Mouse (Mus musculus) forebrain, embryonic 14.5 days (tissue): ENCODE results near the gene Gm11042. TPM values are rescaled to one million over a fixed set of nuclear protein-coding genes. Genes with fewer than 3 reads are reported as not detected.
A peak's percentile ranks its signal among the peaks of the same experiment; 100 is the strongest.

Experiments
- ATAC-seq: fragments of 200-750 bp; cut with Nextera tagmentation; 2 replicates; pipeline ENCODE4 v1.8.0; 2017; ENCODE audit warnings: mild to moderate bottlenecking, moderate library complexity
- DNase-seq: peaks from one replicate; pipeline ENCODE4 v3.0.0-alpha.2; 2015; ENCODE audit warnings: low spot score
- H3K27ac ChIP-seq: fragments of 300-500 bp; sonication (generic); 2 replicates; pipeline ENCODE4 v1.5.1; 2014; ENCODE audit warnings: low read depth, mild to moderate bottlenecking, control low read depth, low read length, moderate library complexity
- H3K27me3 ChIP-seq: fragments of 300-500 bp; sonication (generic); replicated peaks from 2 replicates; pipeline ENCODE4 v1.6.1; 2014; ENCODE audit warnings: low read length, control low read depth, mixed read lengths; ENCODE audit not compliant: control insufficient read depth, insufficient read depth
- H3K36me3 ChIP-seq: fragments of 300-500 bp; sonication (generic); 2 replicates; pipeline ENCODE4 v1.6.1; 2014; ENCODE audit warnings: low read length, control low read depth; ENCODE audit not compliant: control insufficient read depth, insufficient read depth
- H3K4me1 ChIP-seq: fragments of 300-500 bp; sonication (generic); 2 replicates; pipeline ENCODE4 v1.6.1; 2014; ENCODE audit warnings: antibody characterized with exemption, low read length, control low read depth; ENCODE audit not compliant: control insufficient read depth, insufficient read depth
- H3K4me2 ChIP-seq: fragments of 300-500 bp; sonication (generic); 2 replicates; pipeline ENCODE4 v1.6.1; 2014; ENCODE audit warnings: mild to moderate bottlenecking, control low read depth, low read length
- H3K4me3 ChIP-seq: fragments of 300-500 bp; sonication (generic); 2 replicates; pipeline ENCODE4 v1.5.1; 2014; ENCODE audit warnings: low read depth, low read length, control low read depth
- H3K9ac ChIP-seq: fragments of 300-500 bp; sonication (generic); 2 replicates; pipeline ENCODE4 v1.6.1; 2014; ENCODE audit warnings: mild to moderate bottlenecking, low read length, control low read depth, moderate library complexity
- H3K9me3 ChIP-seq: fragments of 300-500 bp; sonication (generic); replicated peaks from 2 replicates; pipeline ENCODE4 v1.6.1; 2016; ENCODE audit warnings: low read length, control low read depth, mixed read lengths; ENCODE audit not compliant: control insufficient read depth
- WGBS: fragments of 180-500 bp; shearing (Covaris S2); extraction: QIAGEN DNeasy Blood & Tissue Kit; methylation state at CpG from one replicate; pipeline ENCODE4 v1.1.7; 2014; 5-methylcytosine and 5-hydroxymethylcytosine counted together
- polyA plus RNA-seq: library from polyadenylated mRNA; unstranded; fragments of >200 nt; fragmentation: Nextera tagmentation; extraction: Ambion mirVana; gene quantifications from 2 replicates; pipeline ENCODE4 v1.2.1, GENCODE M21; 2014

Gene Gm11042
- polyA plus RNA-seq, 1 experiment from 2014 or later, result not detected

GRCm38 (mm10) chr12:74333016-74333415 is 16.8 kb upstream of the Gm11042 start:
- DNase-seq, result peak; percentile 84
- WGBS, result 19% methylated on average over 13 of the region's 13 CpGs
- no peaks in the 10 kb centered on the region for H3K4me1 ChIP-seq
- no peak overlapping the region for H3K9ac ChIP-seq
- H3K36me3 ChIP-seq, result no peaks in the 10 kb centered on the region
- H3K4me2 ChIP-seq, result no peak overlapping the region
- ATAC-seq, result peak; percentile 76
- H3K27me3 ChIP-seq, result no peaks in the 10 kb centered on the region
- no peak overlapping the region for H3K4me3 ChIP-seq
- H3K27ac ChIP-seq, result no peak overlapping the region
- no peaks in the 10 kb centered on the region for H3K9me3 ChIP-seq

- no peak for ATAC-seq
- Histone ChIP-seq H3K9me3 (no peaks in the 10 kb centered on the region), H3K4me1 (no peaks in the 10 kb centered on the region), H3K27ac (no peak overlapping the region), H3K36me3 (no peaks in the 10 kb centered on the region), H3K27me3 (no peaks in the 10 kb centered on the region), H3K9ac (no peak overlapping the region), H3K4me2 (no peak overlapping the region), H3K4me3 (no peak overlapping the region)
- DNase-seq, result no peak
- WGBS, result 89% methylated on average over 6 of the region's 6 CpGs
Measured at GRCm38 (mm10) chr12:74329759-74330158, 13.6 kb upstream of the Gm11042 start.

GRCm38 (mm10) chr12:74326644-74327043 is 10.4 kb upstream of the Gm11042 start:
- 90% methylated on average over 3 of the region's 3 CpGs for WGBS
- no peak overlapping the region for H3K4me2 ChIP-seq
- no peak overlapping the region for H3K9ac ChIP-seq
- no peak for ATAC-seq
- peak; percentile 24 for DNase-seq
- H3K36me3 ChIP-seq, result no peaks in the 10 kb centered on the region
- H3K4me1 ChIP-seq, result no peaks in the 10 kb centered on the region
- no peak overlapping the region for H3K27ac ChIP-seq
- no peaks in the 10 kb centered on the region for H3K27me3 ChIP-seq
- H3K4me3 ChIP-seq, result no peak overlapping the region
- no peaks in the 10 kb centered on the region for H3K9me3 ChIP-seq

- Histone ChIP-seq H3K27me3 (no peaks in the 10 kb centered on the region), H3K27ac (no peak overlapping the region), H3K4me2 (no peak overlapping the region), H3K9me3 (no peaks in the 10 kb centered on the region), H3K4me3 (no peak overlapping the region), H3K36me3 (no peaks in the 10 kb centered on the region), H3K9ac (no peak overlapping the region), H3K4me1 (no peaks in the 10 kb centered on the region)
- ATAC-seq (no peak), DNase-seq (no peak)
- 89% methylated on average over 5 of the region's 5 CpGs for WGBS
Measured at GRCm38 (mm10) chr12:74321981-74322380, 5.8 kb upstream of the Gm11042 start.

DNA sequence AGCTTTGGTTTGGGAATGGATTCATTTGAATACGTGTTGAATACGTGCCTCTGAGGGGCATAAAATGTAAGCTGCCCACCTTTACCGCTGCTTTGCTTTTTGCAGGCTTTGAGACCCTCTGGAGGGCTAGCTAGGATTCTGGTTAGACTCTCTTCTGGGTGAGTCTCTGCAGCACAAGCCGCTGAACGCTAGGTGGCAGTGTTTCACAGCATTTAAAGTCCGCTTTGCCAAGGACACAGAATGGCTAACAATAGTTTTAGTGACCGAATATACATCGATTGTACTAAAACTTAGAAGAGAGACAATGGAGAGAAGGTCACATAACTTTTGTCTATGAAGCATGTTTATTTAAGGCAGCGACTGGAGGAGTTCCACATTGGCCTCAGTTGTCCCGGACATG is 4.1 kb upstream of the Gm11042 start:
- no peaks in the 10 kb centered on the region for H3K9me3 ChIP-seq
- no peaks in the 10 kb centered on the region for H3K4me1 ChIP-seq
- DNase-seq (peak; percentile 92), ATAC-seq (peak; percentile 38; the same call in 1 of the 2 replicates)
- 16% methylated on average over 10 of the region's 10 CpGs for WGBS
- no peak overlapping the region for H3K9ac ChIP-seq
- H3K36me3 ChIP-seq, result no peaks in the 10 kb centered on the region
- no peaks in the 10 kb centered on the region for H3K27me3 ChIP-seq
- no peak overlapping the region for H3K27ac ChIP-seq
- no peak overlapping the region for H3K4me3 ChIP-seq
- no peak overlapping the region for H3K4me2 ChIP-seq

DNA sequence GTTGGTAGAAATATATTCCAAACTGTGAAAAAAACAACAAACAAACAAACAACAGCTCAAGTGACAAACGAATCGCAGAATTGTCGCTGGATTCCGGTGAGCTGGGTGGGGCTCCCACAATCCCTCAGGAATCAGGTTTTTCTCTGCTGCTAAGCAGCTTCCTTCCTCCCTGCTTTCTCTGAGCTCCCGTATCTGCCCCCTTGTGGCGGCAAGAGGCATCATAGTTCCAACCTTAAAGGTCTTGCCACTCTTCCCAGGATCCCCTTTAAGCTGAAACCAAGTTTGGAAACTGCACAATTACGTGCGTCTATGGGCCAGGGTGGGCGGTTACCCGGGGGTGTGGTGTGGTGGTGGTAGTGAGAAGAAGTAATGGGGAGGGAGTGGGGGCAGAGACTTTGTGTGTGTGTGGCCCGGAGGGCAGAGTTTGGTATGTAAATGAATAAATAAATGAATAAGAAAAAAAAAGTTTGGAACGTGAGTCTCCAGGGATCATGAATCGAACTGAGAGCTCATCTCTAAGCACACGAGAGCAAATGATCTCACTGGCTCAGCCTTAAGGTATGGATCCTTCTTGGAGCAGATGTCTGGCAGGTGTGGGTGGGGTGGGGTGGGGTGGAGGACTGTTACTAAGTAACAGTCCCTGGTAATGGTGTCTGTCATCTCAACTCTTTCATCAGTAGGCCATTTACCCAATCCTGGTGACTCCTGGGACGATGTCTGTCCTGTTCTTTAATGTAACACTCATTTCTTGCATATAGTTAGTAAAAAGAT is 980 bp upstream of the Gm11042 start:
- no peaks in the 10 kb centered on the region for H3K36me3 ChIP-seq
- peak overlapping the region; percentile 64 for H3K4me2 ChIP-seq
- DNase-seq (peak; percentile 96), ATAC-seq (peak; percentile 92)
- peak overlapping the region; percentile 37 for H3K4me3 ChIP-seq
- 14% methylated on average over 15 of the region's 15 CpGs for WGBS
- H3K9me3 ChIP-seq, result no peaks in the 10 kb centered on the region
- H3K27ac ChIP-seq, result peak overlapping the region; percentile 85
- no peaks in the 10 kb centered on the region for H3K4me1 ChIP-seq
- no peaks in the 10 kb centered on the region for H3K27me3 ChIP-seq
- peak overlapping the region; percentile 68 for H3K9ac ChIP-seq

- no peak overlapping the region for H3K4me2 ChIP-seq
- no peak overlapping the region for H3K9ac ChIP-seq
- no peaks in the 10 kb centered on the region for H3K27me3 ChIP-seq
- 39% methylated on average over 2 of the region's 2 CpGs for WGBS
- no peak for DNase-seq
- H3K9me3 ChIP-seq, result no peaks in the 10 kb centered on the region
- no peak overlapping the region for H3K27ac ChIP-seq
- H3K4me1 ChIP-seq, result no peaks in the 10 kb centered on the region
- ATAC-seq, result no peak
- no peak overlapping the region for H3K4me3 ChIP-seq
- H3K36me3 ChIP-seq, result no peaks in the 10 kb centered on the region
Measured at GRCm38 (mm10) chr12:74315221-74315620, 973 bp downstream of the Gm11042 start.

DNA sequence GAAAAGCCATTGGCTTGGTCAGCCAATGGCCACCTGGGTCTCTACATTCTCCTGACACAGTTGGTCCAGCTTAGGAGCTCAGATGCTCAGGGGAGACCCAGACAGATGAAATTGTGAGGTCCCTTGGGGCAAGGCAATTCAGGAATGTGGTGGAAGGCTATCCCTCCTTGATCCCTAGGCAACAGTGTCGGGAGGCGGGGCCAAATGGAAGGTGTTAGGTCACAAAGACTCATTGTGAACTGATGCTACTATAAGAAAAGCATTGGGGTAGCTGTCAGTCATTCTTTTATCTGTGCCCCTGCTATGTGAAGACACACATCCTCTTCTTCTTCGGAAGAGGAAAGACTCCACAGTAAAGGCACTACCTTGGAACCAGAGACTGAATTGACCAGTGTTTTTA is 3.6 kb downstream of the Gm11042 start:
- no peak overlapping the region for H3K27ac ChIP-seq
- no peak overlapping the region for H3K4me2 ChIP-seq
- WGBS, result 86% methylated on average over 3 of the region's 3 CpGs
- H3K4me3 ChIP-seq, result no peak overlapping the region
- no peak for DNase-seq
- no peaks in the 10 kb centered on the region for H3K36me3 ChIP-seq
- no peaks in the 10 kb centered on the region for H3K27me3 ChIP-seq
- no peak for ATAC-seq
- H3K4me1 ChIP-seq, result no peaks in the 10 kb centered on the region
- no peaks in the 10 kb centered on the region for H3K9me3 ChIP-seq
- no peak overlapping the region for H3K9ac ChIP-seq

DNA sequence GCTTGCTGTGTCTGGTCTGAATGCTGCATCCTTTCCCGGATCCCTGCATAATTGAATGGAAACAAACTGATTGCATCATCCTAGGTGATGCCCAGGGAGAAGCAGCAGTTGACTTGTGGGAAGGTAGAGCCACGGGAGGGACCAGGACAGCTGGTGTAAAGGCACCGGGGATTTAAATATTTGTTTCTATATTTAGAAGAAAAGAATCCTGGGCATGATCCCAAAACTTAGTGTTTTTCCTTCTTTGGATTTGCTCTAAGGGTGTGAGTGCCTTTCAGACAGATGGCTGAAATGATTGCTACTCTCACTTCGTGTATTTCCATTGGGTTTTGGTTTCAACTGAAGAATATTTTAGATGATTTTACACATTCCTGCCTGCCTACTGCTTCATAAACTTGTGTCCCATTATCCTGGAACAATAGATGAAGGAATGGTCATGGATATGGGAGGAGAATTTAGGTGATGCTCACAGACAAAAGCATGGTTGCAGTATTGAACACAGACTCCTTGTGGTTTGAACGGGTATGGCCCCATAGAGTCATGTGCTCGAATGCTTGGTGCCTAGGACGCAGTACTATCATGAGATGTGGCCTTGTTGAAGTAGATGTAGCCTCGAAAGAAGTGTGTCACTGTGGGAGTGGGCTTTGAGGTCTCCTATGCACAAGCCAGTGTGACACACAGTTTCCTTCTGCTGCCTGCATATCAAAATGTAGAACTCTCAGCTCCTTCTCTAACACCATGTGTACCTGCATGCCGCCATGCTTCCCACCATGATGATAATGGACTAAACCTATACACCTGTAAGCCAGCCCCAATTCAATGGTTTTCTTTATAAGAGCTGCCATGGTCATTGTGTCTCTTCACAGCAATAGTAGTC is 12.5 kb downstream of the Gm11042 start:
- 63% methylated on average over 9 of the region's 9 CpGs for WGBS
- peak; percentile 74 for DNase-seq
- Histone ChIP-seq H3K4me2 (no peak overlapping the region), H3K27ac (no peak overlapping the region), H3K9ac (no peak overlapping the region), H3K36me3 (no peaks in the 10 kb centered on the region), H3K27me3 (no peaks in the 10 kb centered on the region), H3K4me3 (no peak overlapping the region), H3K9me3 (no peaks in the 10 kb centered on the region), H3K4me1 (peaks cover 8% of the 10 kb centered on the region; the same call in 1 of the 2 replicates)
- peak; percentile 67 for ATAC-seq
